Mouse (Mus musculus) MN1 (cell line): ENCODE measurements around the gene Sgsm2.

Experiments used
- DNase-seq: peaks from one replicate; pipeline ENCODE4 v3.0.0-alpha.2; 2016; ENCODE audit warnings: low spot score

The Sgsm2 gene

DNA sequence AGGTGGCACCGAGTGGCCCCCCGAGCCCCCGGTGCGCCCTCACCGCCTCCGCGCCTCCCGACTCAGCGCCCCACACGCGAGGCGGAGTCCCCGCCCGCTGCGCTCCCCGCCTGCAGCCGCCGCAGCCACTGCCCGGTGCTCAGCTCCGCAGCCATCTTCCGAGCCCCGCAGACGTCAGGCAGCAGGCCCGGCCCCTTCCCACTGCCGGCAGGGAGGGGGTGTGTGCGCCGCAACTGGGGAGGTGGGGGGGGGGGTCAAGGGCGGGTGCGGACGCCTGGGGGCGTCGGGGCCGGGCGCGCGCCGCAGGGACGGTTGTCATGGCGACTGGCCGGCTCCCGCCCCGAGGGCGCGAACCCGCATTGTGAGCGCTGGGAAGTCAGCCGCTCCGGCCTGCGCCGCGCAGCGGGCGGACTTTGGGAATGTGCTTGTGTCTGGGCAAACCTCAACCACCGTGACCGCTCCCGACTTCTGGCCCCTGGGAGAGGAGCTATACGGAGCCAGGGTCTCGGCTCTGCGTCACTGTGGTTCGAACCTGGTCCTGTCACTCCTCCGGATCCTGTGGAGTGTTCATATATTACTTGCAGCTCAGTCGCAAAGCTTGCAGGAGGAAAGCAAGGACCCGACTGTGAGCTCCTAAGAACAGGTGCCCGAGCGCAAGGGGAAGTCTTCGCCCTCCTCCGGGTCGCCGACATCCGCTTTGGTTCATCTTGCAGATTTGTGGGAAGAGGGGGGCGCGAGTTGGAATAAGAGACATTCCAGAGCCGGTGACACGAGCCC lies at the start of gene Sgsm2:
Gene Sgsm2, minus strand, starts transcription at position 160 of the 777 bp plus-strand sequence.
- DNase-seq: peak; percentile 80

DNA sequence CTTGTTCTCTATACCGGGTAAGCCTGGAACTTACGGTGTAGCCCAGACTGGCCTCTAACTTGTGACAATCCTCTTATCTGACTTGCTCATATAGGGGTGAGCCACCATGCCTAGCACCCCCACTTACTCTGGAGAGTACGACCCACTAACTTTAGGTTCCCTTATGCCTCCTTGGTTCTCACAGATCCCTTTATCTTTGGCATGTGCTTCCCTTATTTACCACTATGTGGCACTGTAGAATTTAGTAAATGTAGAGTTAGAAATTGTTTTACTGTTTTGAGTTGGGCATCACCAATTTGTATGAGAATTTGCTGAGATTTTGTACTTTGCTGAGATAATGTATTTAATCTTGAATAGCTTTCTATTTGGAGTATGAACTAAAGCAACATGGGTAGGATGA lies 49.5 kb upstream of the Sgsm2 start:
- peak; percentile 51 for DNase-seq

DNA sequence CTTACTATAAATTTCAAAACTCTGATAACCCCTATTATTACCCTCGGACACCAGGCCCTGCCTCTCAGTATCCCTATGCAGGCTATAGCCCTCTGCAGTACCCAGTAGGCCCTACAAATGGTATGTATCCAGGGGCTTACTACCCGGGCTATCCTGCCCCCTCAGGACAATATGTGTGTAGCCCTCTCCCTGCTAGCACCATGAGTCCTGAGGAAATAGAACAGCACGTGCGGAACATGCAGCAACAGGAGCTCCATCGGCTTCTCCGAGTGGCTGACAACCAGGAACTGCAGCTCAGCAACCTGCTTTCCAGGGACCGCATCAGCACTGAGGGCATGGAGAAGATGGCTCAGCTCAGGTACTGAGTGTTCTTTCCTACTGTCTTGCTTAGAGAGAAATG lies 33.5 kb upstream of the Sgsm2 start:
- DNase-seq: no peak

DNA sequence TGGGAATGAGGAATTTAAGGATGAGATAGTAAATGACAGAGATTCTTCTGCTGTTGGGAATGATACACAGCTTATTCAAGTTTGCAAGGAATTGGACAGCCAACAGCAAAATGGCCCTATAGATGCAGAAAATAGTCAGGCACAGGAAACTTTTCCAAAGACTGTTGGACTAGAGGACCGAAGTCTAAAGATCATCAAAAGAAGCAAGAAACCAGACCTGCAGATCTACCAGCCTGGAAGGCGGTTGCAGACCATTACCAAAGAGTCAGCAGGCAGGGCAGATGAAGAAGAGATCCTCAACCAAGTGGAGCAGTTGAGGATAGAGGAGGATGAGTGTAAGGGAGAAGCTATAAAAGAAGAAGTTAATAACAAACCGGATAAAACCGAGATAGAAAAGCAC lies 32.3 kb upstream of the Sgsm2 start:
- DNase-seq: no peak

DNA sequence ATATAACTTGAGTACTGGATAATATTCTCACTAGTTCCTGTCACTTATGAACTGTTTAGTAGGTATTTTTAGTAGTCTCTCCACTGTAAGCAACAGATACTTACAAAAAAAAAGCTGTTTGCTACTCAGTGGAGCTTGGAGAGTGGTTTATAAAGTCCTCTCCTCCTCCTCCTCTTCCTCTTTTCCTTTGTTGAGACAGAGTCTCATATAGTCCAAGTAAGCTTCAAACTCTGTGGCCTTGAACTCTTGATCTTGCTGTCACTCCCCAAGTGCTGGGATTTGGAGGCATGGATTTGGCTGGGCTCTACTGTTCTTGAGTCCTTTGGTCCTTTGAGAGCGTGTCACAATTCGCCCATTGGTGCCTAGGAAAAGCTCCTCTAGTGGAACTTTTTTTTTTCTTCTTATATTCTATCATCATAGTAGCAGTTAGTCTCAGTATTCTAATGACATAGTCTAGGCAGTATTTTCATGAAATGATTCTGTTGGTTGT lies 30.4 kb upstream of the Sgsm2 start:
- no peak for DNase-seq

- DNase-seq: peak; percentile 50
Observed at GRCm38 (mm10) chr11:74926388-74927005, 29.6 kb upstream of the Sgsm2 start.

GRCm38 (mm10) chr11:74925577-74926387 lies 28.9 kb upstream of the Sgsm2 start, which contains the start of the genes Smg6 and Srr:
Smg6 (plus strand) TSS chr11:74925823.
Srr (minus strand) TSS chr11:74925948.
- DNase-seq: peak; percentile 96

DNA sequence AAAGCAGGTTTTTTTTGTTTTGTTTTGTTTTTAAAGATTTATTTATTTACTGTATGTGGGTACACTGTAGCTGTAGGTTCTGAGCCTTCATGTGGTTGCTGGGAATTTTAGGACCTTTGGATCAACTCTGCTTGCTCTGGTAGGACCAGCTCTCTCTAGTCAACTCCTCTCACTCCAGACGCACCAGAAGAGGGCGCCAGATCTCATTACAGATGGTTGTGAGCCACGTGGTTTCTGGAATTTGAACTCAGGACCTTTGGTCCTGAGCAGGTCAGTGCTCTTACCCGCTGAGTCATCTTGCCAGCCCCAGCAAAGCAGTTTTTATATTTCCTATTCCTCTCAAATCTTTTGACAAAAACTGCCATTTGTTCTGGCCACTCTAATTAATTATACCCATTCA lies 27.3 kb upstream of the Sgsm2 start:
- DNase-seq: peak; percentile 22

- DNase-seq: no peak
Observed at GRCm38 (mm10) chr11:74919249-74919648, 22.4 kb upstream of the Sgsm2 start.

GRCm38 (mm10) chr11:74912492-74912891 lies 15.6 kb upstream of the Sgsm2 start:
- no peak for DNase-seq

- DNase-seq: no peak
Observed at GRCm38 (mm10) chr11:74909978-74910377, 13.1 kb upstream of the Sgsm2 start.

DNA sequence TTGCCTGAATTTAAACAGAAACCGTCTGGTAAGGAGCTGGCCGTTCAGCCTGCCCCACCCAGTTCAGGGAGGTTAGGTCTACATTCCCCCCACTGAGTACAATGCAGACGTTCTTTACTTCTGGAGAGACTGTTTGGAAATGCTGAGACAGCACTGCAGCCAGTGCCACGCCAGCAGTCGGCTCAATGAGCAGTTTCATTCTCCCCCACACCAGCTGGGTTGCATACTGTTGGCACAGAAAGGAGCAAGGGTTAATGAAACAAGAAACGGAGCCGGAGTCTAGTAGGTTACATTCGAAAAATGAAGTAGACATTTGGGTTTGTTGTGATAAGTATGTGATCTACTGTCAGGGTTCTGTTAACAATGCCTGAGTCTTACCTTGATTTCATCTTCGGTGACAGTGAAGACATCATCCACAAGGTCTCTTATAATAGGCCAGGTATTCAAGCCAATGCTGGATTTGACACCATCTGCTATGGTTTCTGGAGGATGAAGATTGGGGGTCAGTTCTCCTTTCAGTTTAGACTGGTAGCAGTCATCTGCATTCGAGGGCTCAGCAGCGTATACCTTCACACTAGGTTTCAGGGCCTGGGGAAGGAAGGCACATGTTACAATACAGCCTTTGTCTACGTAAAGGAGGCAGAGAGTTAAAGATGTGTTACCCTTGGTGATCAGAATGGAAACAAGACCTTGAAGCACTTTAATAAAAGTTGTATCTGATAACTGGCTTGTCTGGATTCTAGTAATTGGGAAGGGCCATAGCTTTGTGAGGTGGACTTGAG lies 11.9 kb upstream of the Sgsm2 start:
- no peak for DNase-seq

- no peak for DNase-seq
Observed at GRCm38 (mm10) chr11:74907850-74908249, 11.0 kb upstream of the Sgsm2 start.

DNA sequence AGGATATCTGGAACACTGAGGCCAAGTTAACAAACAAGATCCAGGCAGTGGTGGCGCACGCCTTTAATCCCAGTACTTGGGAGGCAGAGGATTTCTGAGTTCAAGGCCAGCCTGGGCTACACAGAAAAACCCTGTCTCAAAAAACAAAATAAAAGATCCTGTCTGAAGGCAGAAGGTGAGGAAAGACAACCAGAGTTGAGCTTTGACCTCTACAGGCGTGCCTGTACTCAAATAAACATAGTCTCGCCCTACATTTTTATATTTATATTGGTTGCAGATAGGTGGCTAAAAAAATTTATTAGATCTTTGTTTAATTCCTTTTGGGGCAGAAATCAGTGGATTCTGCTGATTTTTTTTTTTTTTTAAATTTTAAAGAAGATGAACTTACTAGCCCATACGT lies 5.6 kb upstream of the Sgsm2 start:
- no peak for DNase-seq

GRCm38 (mm10) chr11:74901555-74901954 lies 4.7 kb upstream of the Sgsm2 start:
- DNase-seq: no peak

GRCm38 (mm10) chr11:74898517-74898827 lies 1.6 kb upstream of the Sgsm2 start:
- no peak for DNase-seq

- DNase-seq: peak; percentile 96
Observed at GRCm38 (mm10) chr11:74897678-74898516, 1.0 kb upstream of the Sgsm2 start, which contains the start of gene Tsr1. Tsr1 (plus strand) TSS chr11:74898071.

- DNase-seq: peak; percentile 80
Observed at GRCm38 (mm10) chr11:74895980-74896900, 620 bp downstream of the Sgsm2 start.

DNA sequence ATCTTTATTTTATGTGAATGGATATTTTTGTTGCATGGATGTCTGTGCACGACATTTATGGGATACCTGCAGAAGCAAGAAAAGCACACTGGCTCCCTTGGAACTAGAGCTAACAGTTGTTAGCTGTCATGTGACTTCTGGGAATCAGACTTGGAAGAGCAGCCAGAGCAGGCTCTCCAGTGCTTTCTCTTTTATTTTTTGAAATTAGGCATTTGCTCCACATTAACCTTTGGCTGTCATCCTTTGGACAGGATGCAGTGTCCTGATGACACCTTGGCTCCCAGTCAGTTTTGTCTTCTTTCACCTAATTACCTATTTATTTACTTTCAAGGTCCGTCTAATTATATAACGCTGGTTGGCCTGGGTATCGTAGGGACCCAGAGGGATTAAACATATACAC lies 2.2 kb downstream of the Sgsm2 start:
- no peak for DNase-seq

- no peak for DNase-seq
Observed at GRCm38 (mm10) chr11:74883098-74883497, 13.8 kb downstream of the Sgsm2 start.
